Mouse (Mus musculus): ENCODE measurements around the gene Slc25a47.

Gene Slc25a47

GRCm38 (mm10) chr12:108865007-108865494 is 29.2 kb downstream of the Slc25a47 start:
- no peak for DNase-seq (ENCODE audit: low spot score)

GRCm38 (mm10) chr12:108869575-108869974 is 33.7 kb downstream of the Slc25a47 start:
- no peak for DNase-seq (ENCODE audit: low spot score)

- no peak for DNase-seq (ENCODE audit: low spot score)
Observed at GRCm38 (mm10) chr12:108873122-108873521, 37.3 kb downstream of the Slc25a47 start.

- no peak for DNase-seq (ENCODE audit: low spot score)
Observed at GRCm38 (mm10) chr12:108879138-108879537, 43.3 kb downstream of the Slc25a47 start.

- DNase-seq (ENCODE audit: low spot score) = no peak
Observed at GRCm38 (mm10) chr12:108880606-108881005, 44.8 kb downstream of the Slc25a47 start.

- no peak for DNase-seq (ENCODE audit: low spot score)
Observed at GRCm38 (mm10) chr12:108881192-108881591, 45.3 kb downstream of the Slc25a47 start.

GRCm38 (mm10) chr12:108882776-108883175 is 46.9 kb downstream of the Slc25a47 start:
- no peak for DNase-seq (ENCODE audit: low spot score)

GRCm38 (mm10) chr12:108885906-108886305 is 50.1 kb downstream of the Slc25a47 start:
- DNase-seq (ENCODE audit: low spot score) = no peak

GRCm38 (mm10) chr12:108887077-108887476 is 51.2 kb downstream of the Slc25a47 start:
- DNase-seq (ENCODE audit: low spot score) = no peak

- no peak for DNase-seq (ENCODE audit: low spot score)
Observed at GRCm38 (mm10) chr12:108888632-108889031, 52.8 kb downstream of the Slc25a47 start.

- no peak for DNase-seq (ENCODE audit: low spot score)
Observed at GRCm38 (mm10) chr12:108892989-108893714, 57.3 kb downstream of the Slc25a47 start, which contains the start of gene Wdr25. Gene Wdr25 (plus strand): TSS chr12:108893631.

- DNase-seq (ENCODE audit: low spot score) = peak; percentile 86
Observed at GRCm38 (mm10) chr12:108893715-108894431, 58.0 kb downstream of the Slc25a47 start, which contains the start of gene Wars. Gene Wars (minus strand): TSS chr12:108894174.

GRCm38 (mm10) chr12:108894432-108894816 is 58.6 kb downstream of the Slc25a47 start:
- no peak for DNase-seq (ENCODE audit: low spot score)

- DNase-seq (ENCODE audit: low spot score) = no peak
Observed at GRCm38 (mm10) chr12:108896006-108896405, 60.2 kb downstream of the Slc25a47 start.

GRCm38 (mm10) chr12:108901346-108901745 is 65.5 kb downstream of the Slc25a47 start:
- no peak for DNase-seq (ENCODE audit: low spot score)

- DNase-seq (ENCODE audit: low spot score) = no peak
Observed at GRCm38 (mm10) chr12:108902940-108903339, 67.1 kb downstream of the Slc25a47 start.

GRCm38 (mm10) chr12:108903600-108904275 is 67.9 kb downstream of the Slc25a47 start:
- DNase-seq (ENCODE audit: low spot score) = no peak

- DNase-seq (ENCODE audit: low spot score) = no peak
Observed at GRCm38 (mm10) chr12:108904276-108904653, 68.4 kb downstream of the Slc25a47 start.

GRCm38 (mm10) chr12:108905620-108906302 is 69.9 kb downstream of the Slc25a47 start:
- DNase-seq (ENCODE audit: low spot score) = no peak

GRCm38 (mm10) chr12:108906398-108906797 is 70.6 kb downstream of the Slc25a47 start:
- DNase-seq (ENCODE audit: low spot score) = no peak
